Mouse (Mus musculus) hindbrain, embryonic 12.5 days (tissue): ENCODE results near the gene Zfp575. TPM values are rescaled to one million over a fixed set of nuclear protein-coding genes. Genes with fewer than 3 reads are reported as not detected.

ENCODE experiments used
- ATAC-seq: fragments of 200-750 bp; cut with Nextera tagmentation; 2 replicates; pipeline ENCODE4 v1.8.0; 2017; ENCODE audit warnings: moderate TSS enrichment; ENCODE audit not compliant: low FRiP score
- H3K27ac ChIP-seq: fragments of 300-500 bp; sonication (generic); 2 replicates; pipeline ENCODE4 v1.5.1; 2016; ENCODE audit warnings: mild to moderate bottlenecking
- H3K27me3 ChIP-seq: fragments of 300-500 bp; sonication (generic); 2 replicates; pipeline ENCODE4 v1.6.1; 2016; ENCODE audit warnings: mild to moderate bottlenecking
- H3K36me3 ChIP-seq: fragments of 300-500 bp; sonication (generic); 2 replicates; pipeline ENCODE4 v1.6.1; 2016; ENCODE audit warnings: mild to moderate bottlenecking
- H3K4me1 ChIP-seq: fragments of 300-500 bp; sonication (generic); 2 replicates; pipeline ENCODE4 v1.6.1; 2016
- H3K4me2 ChIP-seq: fragments of 300-500 bp; sonication (generic); replicated peaks from 2 replicates; pipeline ENCODE4 v1.6.1; 2016; ENCODE audit warnings: mild to moderate bottlenecking
- H3K4me3 ChIP-seq: fragments of 300-500 bp; sonication (generic); 2 replicates; pipeline ENCODE4 v1.5.1; 2016; ENCODE audit warnings: mild to moderate bottlenecking
- H3K9ac ChIP-seq: fragments of 300-500 bp; sonication (generic); 2 replicates; pipeline ENCODE4 v1.6.1; 2016; ENCODE audit warnings: mild to moderate bottlenecking, moderate library complexity
- H3K9me3 ChIP-seq: fragments of 300-500 bp; sonication (generic); replicated peaks from 2 replicates; pipeline ENCODE4 v1.6.1; 2016; ENCODE audit warnings: mild to moderate bottlenecking
- WGBS: fragments of 180-500 bp; shearing (Covaris S2); methylation state at CpG from one replicate; pipeline ENCODE4 v1.1.7; 2016; 5-methylcytosine and 5-hydroxymethylcytosine counted together
- polyA plus RNA-seq: library from polyadenylated mRNA; unstranded; fragments of >200 nt; fragmentation: Nextera tagmentation; extraction: Ambion mirVana; gene quantifications from 2 replicates; pipeline ENCODE4 v1.2.1, GENCODE M21; 2016

The Zfp575 gene
- polyA plus RNA-seq, 1 experiment from 2014 or later: 5.1 TPM

GRCm38 (mm10) chr7:24598121-24598520 is 10.7 kb upstream of the Zfp575 start:
- no peak overlapping the region for H3K4me2 ChIP-seq
- H3K4me1 ChIP-seq: peaks cover 16% of the 10 kb centered on the region
- H3K4me3 ChIP-seq: no peak overlapping the region
- H3K27me3 ChIP-seq: peaks cover 22% of the 10 kb centered on the region
- WGBS: 73% methylated on average over 4 of the region's 4 CpGs
- H3K27ac ChIP-seq: no peak overlapping the region
- no peak for ATAC-seq
- H3K9me3 ChIP-seq: no peaks in the 10 kb centered on the region
- H3K9ac ChIP-seq: no peak overlapping the region
- H3K36me3 ChIP-seq: no peaks in the 10 kb centered on the region

- H3K4me3 ChIP-seq: no peak overlapping the region
- no peak overlapping the region for H3K27ac ChIP-seq
- WGBS: 69% methylated on average over 2 of the region's 2 CpGs
- ATAC-seq: no peak
- H3K4me2 ChIP-seq: no peak overlapping the region
- H3K9ac ChIP-seq: no peak overlapping the region
- H3K9me3 ChIP-seq: no peaks in the 10 kb centered on the region
- H3K4me1 ChIP-seq: peaks cover 16% of the 10 kb centered on the region
- H3K36me3 ChIP-seq: no peaks in the 10 kb centered on the region
- peaks cover 22% of the 10 kb centered on the region for H3K27me3 ChIP-seq
These were observed 8.0 kb upstream of the Zfp575 start for GRCm38 (mm10) chr7:24595464-24595863.

GRCm38 (mm10) chr7:24594309-24594803 is 6.9 kb upstream of the Zfp575 start:
- 3% methylated on average over 13 of the region's 13 CpGs for WGBS
- Histone ChIP-seq H3K9ac (peak overlapping the region; percentile 67), H3K27ac (no peak overlapping the region), H3K27me3 (peaks cover 22% of the 10 kb centered on the region), H3K36me3 (no peaks in the 10 kb centered on the region), H3K4me3 (peak overlapping the region; percentile 67), H3K4me1 (peaks cover 16% of the 10 kb centered on the region), H3K9me3 (no peaks in the 10 kb centered on the region), H3K4me2 (peak overlapping the region; percentile 74)
- peak; percentile 27; the same call in 1 of the 2 replicates for ATAC-seq

DNA sequence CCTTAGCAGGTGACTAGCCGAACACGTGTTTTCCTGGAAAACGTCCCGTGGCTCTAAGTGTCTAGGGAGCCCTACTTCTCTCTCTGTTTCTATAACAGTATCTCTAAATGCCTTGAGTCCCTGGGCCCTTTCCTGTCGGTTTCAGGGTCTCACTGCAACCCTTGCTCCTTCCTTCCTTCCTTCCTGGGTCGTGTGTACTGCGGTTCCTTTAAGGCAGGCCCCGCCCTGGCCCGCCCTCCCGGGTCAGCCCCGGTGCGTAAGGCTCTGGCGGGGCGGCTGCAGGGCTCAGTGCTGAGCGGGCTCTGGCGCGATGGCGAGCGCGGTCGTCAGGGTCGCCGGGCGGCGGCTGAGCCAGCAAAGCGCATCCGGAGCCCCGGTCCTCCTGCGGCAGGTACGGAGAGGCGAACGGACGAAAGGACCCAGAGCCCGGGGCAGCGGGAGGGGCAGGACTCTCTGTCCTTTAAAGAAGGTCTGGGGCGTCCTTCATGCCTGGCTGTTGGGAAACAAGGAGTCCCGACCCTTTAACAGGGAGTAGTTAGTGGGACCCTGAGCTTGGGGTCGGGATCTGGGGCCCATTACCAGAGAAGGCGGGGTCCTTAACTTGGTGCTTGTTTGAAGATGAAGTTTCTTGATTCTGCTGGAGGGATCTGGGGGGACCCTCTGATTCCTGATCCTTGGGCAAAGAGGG is 6.3 kb upstream of the Zfp575 start:
- H3K36me3 ChIP-seq: no peaks in the 10 kb centered on the region
- no peaks in the 10 kb centered on the region for H3K9me3 ChIP-seq
- WGBS: 4% methylated on average over 39 of the region's 39 CpGs
- H3K4me2 ChIP-seq: peak overlapping the region; percentile 74
- H3K9ac ChIP-seq: peak overlapping the region; percentile 67
- H3K4me3 ChIP-seq: peak overlapping the region; percentile 67
- peaks cover 22% of the 10 kb centered on the region for H3K27me3 ChIP-seq
- ATAC-seq: peak; percentile 91
- H3K4me1 ChIP-seq: peaks cover 16% of the 10 kb centered on the region
- H3K27ac ChIP-seq: no peak overlapping the region

- no peak overlapping the region for H3K9ac ChIP-seq
- H3K27ac ChIP-seq: no peak overlapping the region
- WGBS: 86% methylated on average over 6 of the region's 6 CpGs
These were observed 5.3 kb upstream of the Zfp575 start for GRCm38 (mm10) chr7:24592781-24593180.

GRCm38 (mm10) chr7:24592163-24592562 is 4.7 kb upstream of the Zfp575 start:
- H3K27me3 ChIP-seq: peaks cover 24% of the 10 kb centered on the region
- no peak overlapping the region for H3K4me2 ChIP-seq
- H3K4me1 ChIP-seq: peaks cover 21% of the 10 kb centered on the region
- H3K9me3 ChIP-seq: no peaks in the 10 kb centered on the region
- H3K4me3 ChIP-seq: no peak overlapping the region
- no peak overlapping the region for H3K27ac ChIP-seq
- no peak for ATAC-seq
- H3K36me3 ChIP-seq: no peaks in the 10 kb centered on the region
- whole genome bisulfite sequencing: 58% methylated on average over 4 of the region's 4 CpGs
- no peak overlapping the region for H3K9ac ChIP-seq

More at GRCm38 (mm10) chr7:24592781-24593180, 5.3 kb upstream of the Zfp575 start:
- peaks cover 22% of the 10 kb centered on the region for H3K27me3 ChIP-seq
- H3K4me3 ChIP-seq: no peak overlapping the region
- H3K4me1 ChIP-seq: peaks cover 16% of the 10 kb centered on the region
- ATAC-seq: no peak
- H3K4me2 ChIP-seq: no peak overlapping the region
- H3K9me3 ChIP-seq: no peaks in the 10 kb centered on the region
- H3K36me3 ChIP-seq: no peaks in the 10 kb centered on the region

DNA sequence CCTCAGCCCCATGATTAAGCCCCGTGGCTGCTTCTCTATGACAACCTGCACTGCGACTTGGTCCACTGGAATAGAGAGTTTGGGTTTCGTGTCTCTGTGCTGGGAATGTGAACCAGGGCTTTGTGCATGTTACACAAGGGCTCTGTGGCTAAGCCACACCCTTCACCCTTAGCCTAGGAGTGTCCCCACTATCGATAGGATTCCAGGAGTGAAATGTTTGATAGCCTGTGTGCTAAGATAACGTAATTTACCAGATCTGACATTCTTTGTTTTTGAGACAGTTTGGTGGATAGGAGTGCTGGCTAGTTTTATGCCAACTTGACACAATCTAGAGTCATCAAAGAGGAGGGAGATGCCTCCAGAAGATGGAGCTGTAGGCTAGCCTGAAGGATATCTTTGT is 4.3 kb upstream of the Zfp575 start:
- H3K27ac ChIP-seq: no peak overlapping the region
- peaks cover 24% of the 10 kb centered on the region for H3K4me1 ChIP-seq
- no peak for ATAC-seq
- peaks cover 29% of the 10 kb centered on the region for H3K27me3 ChIP-seq
- no peak overlapping the region for H3K4me2 ChIP-seq
- H3K9ac ChIP-seq: no peak overlapping the region
- H3K9me3 ChIP-seq: no peaks in the 10 kb centered on the region
- no peaks in the 10 kb centered on the region for H3K36me3 ChIP-seq
- no peak overlapping the region for H3K4me3 ChIP-seq
- WGBS: 71% methylated on average over 5 of the region's 5 CpGs

GRCm38 (mm10) chr7:24588336-24588735 is 895 bp upstream of the Zfp575 start:
- Histone ChIP-seq H3K36me3 (no peaks in the 10 kb centered on the region), H3K27me3 (peaks cover 32% of the 10 kb centered on the region), H3K9me3 (no peaks in the 10 kb centered on the region), H3K9ac (no peak overlapping the region), H3K4me2 (no peak overlapping the region), H3K4me1 (peaks cover 13% of the 10 kb centered on the region; the same call in 1 of the 2 replicates), H3K27ac (no peak overlapping the region), H3K4me3 (no peak overlapping the region)
- WGBS: 89% methylated on average over 13 of the region's 13 CpGs
- ATAC-seq: no peak

GRCm38 (mm10) chr7:24586828-24587227 is 613 bp downstream of the Zfp575 start:
- Histone ChIP-seq H3K36me3 (no peaks in the 10 kb centered on the region), H3K9ac (peak overlapping the region; percentile 78), H3K4me3 (peak overlapping the region; percentile 48), H3K9me3 (no peaks in the 10 kb centered on the region), H3K27ac (no peak overlapping the region), H3K4me1 (peaks cover 11% of the 10 kb centered on the region; the same call in 1 of the 2 replicates), H3K27me3 (peaks cover 32% of the 10 kb centered on the region), H3K4me2 (peak overlapping the region; percentile 72)
- peak; percentile 64 for ATAC-seq
- 9% methylated on average over 8 of the region's 8 CpGs for WGBS

- peak overlapping the region; percentile 14; the same call in 1 of the 2 replicates for H3K4me3 ChIP-seq
- WGBS: 43% methylated on average over 16 of the region's 16 CpGs
- no peaks in the 10 kb centered on the region for H3K36me3 ChIP-seq
- peaks cover 11% of the 10 kb centered on the region; the same call in 1 of the 2 replicates for H3K4me1 ChIP-seq
- H3K9me3 ChIP-seq: no peaks in the 10 kb centered on the region
- no peak overlapping the region for H3K27ac ChIP-seq
- ATAC-seq: no peak
- no peak overlapping the region for H3K4me2 ChIP-seq
- H3K27me3 ChIP-seq: peaks cover 32% of the 10 kb centered on the region
- H3K9ac ChIP-seq: no peak overlapping the region
These were observed 1.4 kb downstream of the Zfp575 start for GRCm38 (mm10) chr7:24585995-24586394.

- H3K4me2 ChIP-seq: no peak overlapping the region
- WGBS: 90% methylated on average over 6 of the region's 6 CpGs
- peaks cover 11% of the 10 kb centered on the region; the same call in 1 of the 2 replicates for H3K4me1 ChIP-seq
- ATAC-seq: no peak
- H3K27me3 ChIP-seq: peaks cover 32% of the 10 kb centered on the region
- no peak overlapping the region for H3K27ac ChIP-seq
- H3K9me3 ChIP-seq: no peaks in the 10 kb centered on the region
- H3K36me3 ChIP-seq: no peaks in the 10 kb centered on the region
- H3K4me3 ChIP-seq: no peak overlapping the region
- H3K9ac ChIP-seq: no peak overlapping the region
These were observed 2.6 kb downstream of the Zfp575 start for GRCm38 (mm10) chr7:24584876-24585275.

- Histone ChIP-seq H3K9ac (no peak overlapping the region), H3K36me3 (peaks cover 6% of the 10 kb centered on the region; the same call in 1 of the 2 replicates), H3K4me2 (no peak overlapping the region), H3K4me1 (no peaks in the 10 kb centered on the region), H3K27me3 (no peaks in the 10 kb centered on the region), H3K27ac (no peak overlapping the region), H3K9me3 (no peaks in the 10 kb centered on the region), H3K4me3 (no peak overlapping the region)
- ATAC-seq: no peak
- 93% methylated on average over 10 of the region's 10 CpGs for WGBS
These were observed 9.6 kb downstream of the Zfp575 start for GRCm38 (mm10) chr7:24577811-24578210.
